Comparison of ENCODE assay signal across 8 mouse cellular contexts in genomic region chr10:80345122-80345521, GRCm38 (mm10). TPM values are rescaled to one million over a fixed set of nuclear protein-coding genes. Genes with fewer than 3 reads are reported as not detected.
DNase-seq lines count a peak whose midpoint lies in the region; ATAC-seq and TF ChIP-seq lines count a peak whose summit lies in the region.

No protein-coding gene starts in this region.

- H3K9me3 ChIP-seq in hindbrain, embryonic 11.5 days (ENCODE audit: control insufficient read depth, low read length): no peaks in the 10 kb centered on the region
- H3K9me3 ChIP-seq in hindbrain, embryonic 14.5 days (ENCODE audit: control insufficient read depth, low read length): no peaks in the 10 kb centered on the region
- H3K9me3 ChIP-seq in ES-Bruce4 (replicated peaks; ENCODE audit: control insufficient read depth, insufficient read depth, low read length, poor library complexity, severe bottlenecking): no peaks in the 10 kb centered on the region
- no peaks in the 10 kb centered on the region for H3K9me3 ChIP-seq in embryonic facial prominence, embryonic 15.5 days (replicated peaks)
- no peaks in the 10 kb centered on the region for H3K9me3 ChIP-seq in hindbrain, postnatal 0 days (ENCODE audit: low read length)

- H3K9ac ChIP-seq in hindbrain, embryonic 11.5 days (ENCODE audit: low read depth, low read length): 0 out of 2 replicates have a peak overlapping the region, but pooled peaks have one; percentile 11
- no peak overlapping the region for H3K9ac ChIP-seq in hindbrain, embryonic 14.5 days
- H3K9ac ChIP-seq in ES-Bruce4 (ENCODE audit: low read depth, poor library complexity, severe bottlenecking): 0 out of 2 replicates have a peak overlapping the region, but pooled peaks have one; percentile 8
- no peak overlapping the region for H3K9ac ChIP-seq in embryonic facial prominence, embryonic 15.5 days
- no peak overlapping the region for H3K9ac ChIP-seq in hindbrain, postnatal 0 days (replicated peaks; ENCODE audit: low read length)

- H3K27me3 ChIP-seq in hindbrain, embryonic 11.5 days (ENCODE audit: control insufficient read depth, insufficient read depth, low read length): peaks cover 94% of the 10 kb centered on the region
- peaks cover 100% of the 10 kb centered on the region for H3K27me3 ChIP-seq in hindbrain, embryonic 14.5 days (ENCODE audit: control insufficient read depth, insufficient read depth, low read length)
- no peaks in the 10 kb centered on the region for H3K27me3 ChIP-seq in ES-Bruce4 (ENCODE audit: control insufficient read depth, insufficient read depth, low read length, poor library complexity, severe bottlenecking)
- peaks cover 93% of the 10 kb centered on the region for H3K27me3 ChIP-seq in embryonic facial prominence, embryonic 15.5 days
- H3K27me3 ChIP-seq in hindbrain, postnatal 0 days (ENCODE audit: insufficient read depth, low read length): peaks cover 86% of the 10 kb centered on the region

- H3K36me3 ChIP-seq in hindbrain, embryonic 11.5 days (ENCODE audit: control insufficient read depth, insufficient read depth, low read length): no peaks in the 10 kb centered on the region
- no peaks in the 10 kb centered on the region for H3K36me3 ChIP-seq in hindbrain, embryonic 14.5 days (replicated peaks; ENCODE audit: control insufficient read depth, insufficient read depth)
- no peaks in the 10 kb centered on the region for H3K36me3 ChIP-seq in ES-Bruce4 (ENCODE audit: control insufficient read depth, insufficient read depth, low read length, poor library complexity, severe bottlenecking)
- H3K36me3 ChIP-seq in embryonic facial prominence, embryonic 15.5 days: no peaks in the 10 kb centered on the region
- no peaks in the 10 kb centered on the region for H3K36me3 ChIP-seq in hindbrain, postnatal 0 days (ENCODE audit: insufficient read depth, low read length)

- no peak overlapping the region for H3K27ac ChIP-seq in hindbrain, embryonic 11.5 days (ENCODE audit: low read depth, low read length)
- H3K27ac ChIP-seq in hindbrain, embryonic 14.5 days: no peak overlapping the region
- H3K27ac ChIP-seq in ES-Bruce4 (ENCODE audit: insufficient read depth, low read length): no peak overlapping the region
- peak overlapping the region; percentile 56 for H3K27ac ChIP-seq in embryonic facial prominence, embryonic 15.5 days (replicated peaks)
- no peak overlapping the region for H3K27ac ChIP-seq in hindbrain, postnatal 0 days

- no peak for ATAC-seq in hindbrain, embryonic 11.5 days (ENCODE audit: low FRiP score)
- no peak for ATAC-seq in hindbrain, embryonic 14.5 days (ENCODE audit: low FRiP score)
- ATAC-seq in embryonic facial prominence, embryonic 15.5 days (ENCODE audit: insufficient number of reproducible peaks, low FRiP score, low TSS enrichment, low read depth): no peak
- no peak for ATAC-seq in hindbrain, postnatal 0 days

- DNase-seq in hindbrain, embryonic 11.5 days (ENCODE audit: low spot score): peak; percentile 19
- no peak for DNase-seq in hindbrain, embryonic 14.5 days (ENCODE audit: low spot score)
- peak; percentile 70 to 76 for DNase-seq in lung, adult 18-20 months
- no peak for DNase-seq in cerebellum, postnatal 36 days
- no peak for DNase-seq in right cerebral cortex, postnatal 36 days (ENCODE audit: low spot score in 2 of 2)
- no peak for DNase-seq in hindbrain, postnatal 0 days (ENCODE audit: low spot score)

- TF ChIP-seq POLR2A in ES-Bruce4 (IDR thresholded peaks at IDR 0.05; ENCODE audit: insufficient read depth, low read length): no peak

- WGBS in hindbrain, embryonic 11.5 days: 2% methylated on average over 16 of the region's 16 CpGs
- WGBS in hindbrain, embryonic 14.5 days: 2% methylated on average over 16 of the region's 16 CpGs
- 1% methylated on average over 16 of the region's 16 CpGs for WGBS in embryonic facial prominence, embryonic 15.5 days
- 5% methylated on average over 14 of the region's 16 CpGs for WGBS in hindbrain, postnatal 0 days

- TF ChIP-seq CTCF in ES-Bruce4 (IDR thresholded peaks at IDR 0.05; ENCODE audit: low read depth, low read length): no peak
- TF ChIP-seq CTCF in hindbrain, postnatal 0 days (IDR thresholded peaks at IDR 0.05; ENCODE audit: low read depth): no peak

- H3K4me2 ChIP-seq in hindbrain, embryonic 11.5 days (replicated peaks; ENCODE audit: low read depth, low read length): no peak overlapping the region
- H3K4me2 ChIP-seq in hindbrain, embryonic 14.5 days (replicated peaks): no peak overlapping the region
- peak overlapping the region; percentile 57 for H3K4me2 ChIP-seq in embryonic facial prominence, embryonic 15.5 days (replicated peaks)
- H3K4me2 ChIP-seq in hindbrain, postnatal 0 days (ENCODE audit: low read depth, low read length): no peak overlapping the region

- H3K4me1 ChIP-seq in hindbrain, embryonic 11.5 days (replicated peaks; ENCODE audit: control insufficient read depth, insufficient read depth, low read length): peaks cover 21% of the 10 kb centered on the region
- H3K4me1 ChIP-seq in hindbrain, embryonic 14.5 days (replicated peaks; ENCODE audit: control insufficient read depth, insufficient read depth, low read length): peaks cover 14% of the 10 kb centered on the region
- peaks cover 4% of the 10 kb centered on the region for H3K4me1 ChIP-seq in ES-Bruce4 (ENCODE audit: control insufficient read depth, insufficient read depth, low read length)
- peaks cover 76% of the 10 kb centered on the region for H3K4me1 ChIP-seq in embryonic facial prominence, embryonic 15.5 days
- peaks cover 7% of the 10 kb centered on the region; the same call in 1 of the 2 replicates for H3K4me1 ChIP-seq in hindbrain, postnatal 0 days (ENCODE audit: insufficient read depth, low read length)

- no peak overlapping the region for H3K4me3 ChIP-seq in hindbrain, embryonic 11.5 days (ENCODE audit: low read depth, low read length)
- H3K4me3 ChIP-seq in hindbrain, embryonic 14.5 days (replicated peaks; ENCODE audit: low read length): no peak overlapping the region
- peak overlapping the region; percentile 6; the same call in 1 of the 2 replicates for H3K4me3 ChIP-seq in ES-Bruce4 (ENCODE audit: low read depth, low read length)
- peak overlapping the region; percentile 10; the same call in 1 of the 2 replicates for H3K4me3 ChIP-seq in embryonic facial prominence, embryonic 15.5 days (replicated peaks)
- no peak overlapping the region for H3K4me3 ChIP-seq in hindbrain, postnatal 0 days (ENCODE audit: low read length)

- TF ChIP-seq EP300 in ES-Bruce4 (IDR thresholded peaks at IDR 0.05; ENCODE audit: insufficient read depth, low read depth, low read length): no peak

RNA-seq across cellular contexts. Expression of gene Adamtsl5, which starts 3.1 kb away (rescaled TPM):
- 0.54 and 0.70 TPM in 2 replicates for polyA plus RNA-seq in hindbrain, embryonic 11.5 days (2014; fragmentation: Nextera tagmentation; extraction: Ambion mirVana)
- polyA plus RNA-seq in hindbrain, embryonic 14.5 days (2014; fragmentation: Nextera tagmentation; extraction: Ambion mirVana): 0.84 and 0.90 TPM in 2 replicates
- 3.8 and 5.4 TPM in 2 replicates for polyA plus RNA-seq in ES-Bruce4 (2011; ENCODE audit: insufficient read depth, insufficient read length, low read depth, missing spikeins)
- polyA plus RNA-seq in embryonic facial prominence, embryonic 15.5 days (2015; fragmentation: Nextera tagmentation; extraction: Ambion mirVana): 11.5 and 11.6 TPM in 2 replicates
- 0.18 and 1.0 TPM in 2 replicates for total RNA-seq in hindbrain, postnatal 0 days (2014; rRNA removed)
- 0.91 and 1.2 TPM in 2 replicates for polyA plus RNA-seq in hindbrain, postnatal 0 days (2015; fragmentation: Nextera tagmentation; extraction: Ambion mirVana)

RNA-seq across cellular contexts. Expression of gene Plk5, which starts 11.1 kb away (rescaled TPM):
- 0.11 and 0.14 TPM in 2 replicates for polyA plus RNA-seq in hindbrain, embryonic 11.5 days (2014; fragmentation: Nextera tagmentation; extraction: Ambion mirVana)
- polyA plus RNA-seq in hindbrain, embryonic 14.5 days (2014; fragmentation: Nextera tagmentation; extraction: Ambion mirVana): 3.6 and 4.1 TPM in 2 replicates
- polyA plus RNA-seq in ES-Bruce4 (2011; ENCODE audit: insufficient read depth, insufficient read length, low read depth, missing spikeins): 11.1 and 12.6 TPM in 2 replicates
- polyA plus RNA-seq in embryonic facial prominence, embryonic 15.5 days (2015; fragmentation: Nextera tagmentation; extraction: Ambion mirVana): 2.0 and 2.2 TPM in 2 replicates
- total RNA-seq in hindbrain, postnatal 0 days (2014; rRNA removed): 15.7 and 18.3 TPM in 2 replicates
- 8.9 and 9.3 TPM in 2 replicates for polyA plus RNA-seq in hindbrain, postnatal 0 days (2015; fragmentation: Nextera tagmentation; extraction: Ambion mirVana)

RNA-seq across cellular contexts. Expression of gene Reep6, which starts 15.4 kb away (rescaled TPM):
- 3.7 and 3.8 TPM in 2 replicates for polyA plus RNA-seq in hindbrain, embryonic 11.5 days (2014; fragmentation: Nextera tagmentation; extraction: Ambion mirVana)
- 5.3 and 5.8 TPM in 2 replicates for polyA plus RNA-seq in hindbrain, embryonic 14.5 days (2014; fragmentation: Nextera tagmentation; extraction: Ambion mirVana)
- 17.3 and 17.6 TPM in 2 replicates for polyA plus RNA-seq in ES-Bruce4 (2011; ENCODE audit: insufficient read depth, insufficient read length, low read depth, missing spikeins)
- polyA plus RNA-seq in embryonic facial prominence, embryonic 15.5 days (2015; fragmentation: Nextera tagmentation; extraction: Ambion mirVana): 10.7 and 13.7 TPM in 2 replicates
- 3.7 TPM in 2 replicates for total RNA-seq in hindbrain, postnatal 0 days (2014; rRNA removed)
- 5.2 and 5.5 TPM in 2 replicates for polyA plus RNA-seq in hindbrain, postnatal 0 days (2015; fragmentation: Nextera tagmentation; extraction: Ambion mirVana)

RNA-seq across cellular contexts. Expression of gene Pcsk4, which starts 15.8 kb away (rescaled TPM):
- polyA plus RNA-seq in hindbrain, embryonic 11.5 days (2014; fragmentation: Nextera tagmentation; extraction: Ambion mirVana): 1.1 and 1.8 TPM in 2 replicates
- 4.4 and 4.7 TPM in 2 replicates for polyA plus RNA-seq in hindbrain, embryonic 14.5 days (2014; fragmentation: Nextera tagmentation; extraction: Ambion mirVana)
- polyA plus RNA-seq in ES-Bruce4 (2011; ENCODE audit: insufficient read depth, insufficient read length, low read depth, missing spikeins): 2.8 and 3.1 TPM in 2 replicates
- 4.2 and 5.2 TPM in 2 replicates for polyA plus RNA-seq in embryonic facial prominence, embryonic 15.5 days (2015; fragmentation: Nextera tagmentation; extraction: Ambion mirVana)
- 3.8 and 6.7 TPM in 2 replicates for total RNA-seq in hindbrain, postnatal 0 days (2014; rRNA removed)
- 11.0 and 11.8 TPM in 2 replicates for polyA plus RNA-seq in hindbrain, postnatal 0 days (2015; fragmentation: Nextera tagmentation; extraction: Ambion mirVana)

RNA-seq across cellular contexts. Expression of gene 2310011J03Rik, which starts 24.8 kb away (rescaled TPM):
- polyA plus RNA-seq in hindbrain, embryonic 11.5 days (2014; fragmentation: Nextera tagmentation; extraction: Ambion mirVana): 32.9 and 34.9 TPM in 2 replicates
- 23.3 and 24.5 TPM in 2 replicates for polyA plus RNA-seq in hindbrain, embryonic 14.5 days (2014; fragmentation: Nextera tagmentation; extraction: Ambion mirVana)
- 11.6 and 13.2 TPM in 2 replicates for polyA plus RNA-seq in ES-Bruce4 (2011; ENCODE audit: insufficient read depth, insufficient read length, low read depth, missing spikeins)
- 50.8 and 52.7 TPM in 2 replicates for polyA plus RNA-seq in embryonic facial prominence, embryonic 15.5 days (2015; fragmentation: Nextera tagmentation; extraction: Ambion mirVana)
- total RNA-seq in hindbrain, postnatal 0 days (2014; rRNA removed): 28.9 and 36.0 TPM in 2 replicates
- polyA plus RNA-seq in hindbrain, postnatal 0 days (2015; fragmentation: Nextera tagmentation; extraction: Ambion mirVana): 35.7 and 38.4 TPM in 2 replicates

Comparison
In these comparisons a context has a peak if more than half of its experiments do, and no peak if none do; other contexts are left out.
1. DNase-seq: peak in hindbrain, embryonic 11.5 days (single experiment) and lung, adult 18-20 months (2 of 2); none in hindbrain, embryonic 14.5 days (single experiment), cerebellum, postnatal 36 days (0 of 2), right cerebral cortex, postnatal 36 days (0 of 2) and hindbrain, postnatal 0 days (single experiment).
2. H3K9ac ChIP-seq: peak in hindbrain, embryonic 11.5 days (single experiment) and ES-Bruce4 (single experiment); none in hindbrain, embryonic 14.5 days (single experiment), embryonic facial prominence, embryonic 15.5 days (single experiment) and hindbrain, postnatal 0 days (single experiment).
3. H3K4me3 ChIP-seq: peak in ES-Bruce4 (single experiment) and embryonic facial prominence, embryonic 15.5 days (single experiment); none in hindbrain, embryonic 11.5 days (single experiment), hindbrain, embryonic 14.5 days (single experiment) and hindbrain, postnatal 0 days (single experiment).